Mouse (Mus musculus) lung, adult 2 months (tissue): Measurements from ENCODE around the gene Ndufb4.

Experiments used
- CTCF ChIP-seq: fragments of 200-500 bp; IDR thresholded peaks from 2 replicates; pipeline ENCODE4 v1.5.1; 2011; ENCODE audit warnings: mild to moderate bottlenecking, low read length, control low read depth; ENCODE audit not compliant: insufficient read depth
- POLR2A ChIP-seq: fragments of 200-500 bp; IDR thresholded peaks from 2 replicates; pipeline ENCODE4 v1.6.1; 2011; ENCODE audit warnings: low read depth, mild to moderate bottlenecking, control low read depth, low read length, borderline replicate concordance; ENCODE audit errors: extremely low read depth

DNA sequence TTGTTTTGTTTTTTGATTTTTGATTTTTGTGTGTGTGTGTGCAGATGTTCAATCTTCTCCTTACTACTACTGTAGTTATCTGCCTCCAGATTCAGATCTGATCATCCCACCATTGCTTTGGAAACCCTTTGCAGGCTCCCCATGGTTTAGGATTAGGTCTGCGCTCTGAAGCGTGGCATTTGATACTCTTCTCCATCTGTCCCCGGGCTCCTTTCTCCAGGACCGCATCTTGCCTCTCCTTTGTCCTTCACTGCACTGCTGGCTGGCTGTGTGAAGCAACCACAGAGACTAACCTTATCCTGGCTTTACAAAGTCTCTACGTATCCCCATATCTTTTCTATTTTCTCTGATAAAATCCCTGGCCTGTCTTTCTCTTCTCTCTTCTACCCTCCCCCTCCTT lies 31.3 kb downstream of the Ndufb4 start:
- TF ChIP-seq CTCF (no peak), POLR2A (no peak)
